Mouse (Mus musculus) bone marrow macrophage, adult 2 months (primary cell): ENCODE results near the gene Erf. TPM values are rescaled to one million over a fixed set of nuclear protein-coding genes. Genes with fewer than 3 reads are reported as not detected.

Experiments
- H3K27ac ChIP-seq: 2 replicates; pipeline ENCODE4 v1.5.1; 2012; ENCODE audit warnings: low read depth, low read length; ENCODE audit not compliant: insufficient read depth
- H3K4me1 ChIP-seq: 2 replicates; pipeline ENCODE4 v1.6.1; 2012; ENCODE audit warnings: low read length; ENCODE audit not compliant: control insufficient read depth, insufficient read depth
- H3K4me3 ChIP-seq: 2 replicates; pipeline ENCODE4 v1.5.1; 2012; ENCODE audit warnings: mild to moderate bottlenecking, low read length, moderate library complexity; ENCODE audit not compliant: insufficient read depth
- CTCF ChIP-seq: IDR thresholded peaks from 2 replicates; pipeline ENCODE4 v1.5.1; 2012; ENCODE audit warnings: low read depth, mild to moderate bottlenecking, low read length, moderate library complexity
- POLR2A ChIP-seq: IDR thresholded peaks from 2 replicates; pipeline ENCODE4 v1.6.1; 2012; ENCODE audit warnings: mild to moderate bottlenecking, low read depth, low read length, borderline replicate concordance
- polyA plus RNA-seq: library from polyadenylated mRNA; stranded (reverse); fragments of >200 nt; gene quantifications from 2 replicates; pipeline ENCODE4 v1.2.4, GENCODE M21; 2012; ENCODE audit not compliant: missing spikeins, insufficient read depth, insufficient read length

Gene Erf
- polyA plus RNA-seq, 1 experiment: 27.8 TPM

DNA sequence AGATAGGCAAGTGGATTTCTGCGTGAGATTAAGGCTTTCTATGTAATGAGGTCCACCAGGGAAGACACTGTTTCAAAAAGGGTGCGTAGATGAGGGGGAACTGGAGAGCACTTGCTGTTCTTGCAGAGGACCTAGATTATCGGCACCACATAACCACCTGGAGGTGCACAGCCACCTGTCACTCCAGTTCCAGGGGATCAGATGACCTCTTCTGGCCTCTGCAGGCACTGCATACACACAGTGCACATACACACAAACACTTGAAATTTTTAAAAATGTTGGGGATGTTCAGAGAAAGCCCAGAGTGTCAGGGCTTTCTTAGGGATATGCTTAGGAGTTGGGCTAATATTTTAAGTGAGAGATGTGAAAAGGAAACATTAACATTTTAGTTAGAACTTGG lies 39.4 kb upstream of the Erf start:
- H3K27ac ChIP-seq: no peak overlapping the region
- no peaks in the 10 kb centered on the region for H3K4me1 ChIP-seq
- H3K4me3 ChIP-seq: no peak overlapping the region
- no peak for TF ChIP-seq POLR2A
- TF ChIP-seq CTCF: no peak

DNA sequence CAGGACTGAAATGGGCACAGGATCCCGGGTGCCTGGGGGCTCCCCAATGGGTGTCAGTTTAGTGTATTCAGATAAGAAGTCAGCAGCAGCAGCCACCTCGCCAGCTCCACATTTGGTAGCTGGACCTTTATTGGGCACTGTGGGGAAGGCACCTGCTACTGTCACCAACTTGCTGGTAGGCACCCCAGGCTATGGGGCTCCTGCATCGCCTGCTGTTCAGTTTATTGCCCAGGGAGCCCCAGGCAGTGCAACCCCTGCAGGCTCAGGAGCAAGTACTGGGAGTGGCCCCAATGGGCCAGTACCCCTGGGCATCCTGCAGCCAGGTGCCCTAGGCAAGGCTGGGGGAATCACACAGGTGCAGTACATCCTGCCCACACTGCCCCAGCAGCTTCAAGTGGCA lies 38.2 kb upstream of the Erf start:
- Histone ChIP-seq H3K4me1 (peaks cover 9% of the 10 kb centered on the region), H3K27ac (no peak overlapping the region), H3K4me3 (no peak overlapping the region)
- TF ChIP-seq CTCF (no peak), POLR2A (no peak)

DNA sequence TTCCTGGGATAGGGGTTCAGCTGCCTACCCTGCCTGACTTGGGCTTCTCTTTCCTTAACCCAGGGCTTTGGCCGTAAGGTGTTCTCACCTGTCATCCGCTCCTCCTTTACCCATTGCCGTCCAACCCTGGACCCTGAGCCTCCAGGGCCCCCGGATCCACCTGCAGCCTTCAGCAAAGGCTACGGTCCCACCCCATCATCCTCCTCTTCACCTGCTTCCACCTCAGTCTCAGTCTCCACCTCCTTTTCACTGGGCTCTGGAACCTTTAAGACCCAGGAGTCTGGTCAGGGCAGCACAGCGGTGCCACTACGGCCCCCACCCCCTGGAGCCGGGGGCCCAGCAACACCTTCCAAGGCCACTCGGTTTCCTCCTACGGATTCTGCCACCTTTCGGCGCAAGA lies 37.5 kb upstream of the Erf start:
- H3K4me1 ChIP-seq: peaks cover 9% of the 10 kb centered on the region
- H3K27ac ChIP-seq: no peak overlapping the region
- no peak overlapping the region for H3K4me3 ChIP-seq
- no peak for TF ChIP-seq POLR2A
- TF ChIP-seq CTCF: no peak

DNA sequence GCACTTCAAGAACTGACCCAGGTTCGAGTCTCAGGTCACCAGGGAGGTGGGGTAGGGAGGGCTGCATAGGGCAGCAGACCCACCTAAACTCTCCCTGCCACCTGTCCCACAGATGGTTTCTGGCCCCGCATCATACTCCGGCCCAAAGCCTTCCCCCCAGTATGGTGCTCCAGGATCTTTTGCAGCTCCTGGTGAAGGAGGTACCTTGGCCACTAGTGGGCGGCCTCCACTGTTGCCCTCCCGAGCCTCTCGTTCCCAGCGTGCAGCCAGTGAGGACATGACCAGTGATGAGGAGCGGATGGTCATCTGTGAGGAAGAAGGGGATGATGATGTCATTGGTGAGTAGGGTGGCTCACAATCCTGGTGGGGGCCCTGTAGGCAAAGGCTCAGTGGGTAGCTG lies 36.4 kb upstream of the Erf start:
- Histone ChIP-seq H3K27ac (no peak overlapping the region), H3K4me1 (peaks cover 9% of the 10 kb centered on the region), H3K4me3 (no peak overlapping the region)
- TF ChIP-seq POLR2A (no peak), CTCF (no peak)

DNA sequence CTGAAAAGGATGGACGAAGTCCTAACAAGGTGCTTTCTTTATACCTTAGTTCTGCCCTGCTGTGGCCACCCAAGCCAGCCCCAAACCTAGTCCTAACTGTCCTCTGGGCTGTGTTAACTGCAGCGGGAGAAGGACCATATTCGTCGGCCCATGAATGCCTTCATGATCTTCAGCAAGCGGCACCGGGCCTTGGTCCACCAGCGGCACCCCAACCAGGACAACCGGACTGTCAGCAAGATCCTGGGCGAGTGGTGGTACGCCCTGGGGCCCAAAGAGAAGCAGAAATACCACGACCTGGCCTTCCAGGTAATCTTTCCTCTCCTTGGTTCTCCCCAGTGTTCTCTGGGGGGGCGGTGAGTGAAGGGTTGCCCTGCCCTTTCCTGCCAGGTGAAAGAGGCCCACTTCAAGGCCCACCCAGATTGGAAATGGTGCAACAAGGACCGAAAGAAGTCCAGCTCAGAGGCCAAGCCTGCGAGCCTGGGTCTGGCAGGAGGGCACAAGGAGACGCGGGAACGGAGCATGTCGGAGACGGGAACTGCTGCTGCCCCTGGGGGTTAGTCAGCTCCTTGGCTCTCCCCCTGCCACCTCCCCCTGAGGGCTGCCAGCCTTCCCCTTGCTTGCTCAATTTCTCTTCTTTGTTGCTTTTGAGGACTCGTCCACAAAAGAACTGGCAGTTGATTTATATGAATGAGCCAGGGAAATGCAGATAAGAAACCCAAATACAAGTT lies 35.1 kb upstream of the Erf start:
- Histone ChIP-seq H3K4me3 (no peak overlapping the region), H3K27ac (no peak overlapping the region), H3K4me1 (peaks cover 18% of the 10 kb centered on the region)
- TF ChIP-seq POLR2A (no peak), CTCF (no peak)

- no peak overlapping the region for H3K4me3 ChIP-seq
These were observed 34.2 kb upstream of the Erf start for GRCm38 (mm10) chr7:25284766-25285165.

GRCm38 (mm10) chr7:25284171-25284570 lies 33.6 kb upstream of the Erf start:
- Histone ChIP-seq H3K4me3 (peak overlapping the region; percentile 85), H3K27ac (peak overlapping the region; percentile 41), H3K4me1 (peaks cover 21% of the 10 kb centered on the region)
- TF ChIP-seq CTCF: no peak
- no peak for TF ChIP-seq POLR2A

More at GRCm38 (mm10) chr7:25284766-25285165, 34.2 kb upstream of the Erf start:
- Histone ChIP-seq H3K4me1 (peaks cover 21% of the 10 kb centered on the region), H3K27ac (no peak overlapping the region)
- TF ChIP-seq CTCF: no peak
- TF ChIP-seq POLR2A: no peak

- Histone ChIP-seq H3K27ac (peak overlapping the region; percentile 74), H3K4me1 (peaks cover 21% of the 10 kb centered on the region), H3K4me3 (peak overlapping the region; percentile 85)
- TF ChIP-seq POLR2A: no peak
These were observed 33.1 kb upstream of the Erf start for GRCm38 (mm10) chr7:25283637-25284036.

DNA sequence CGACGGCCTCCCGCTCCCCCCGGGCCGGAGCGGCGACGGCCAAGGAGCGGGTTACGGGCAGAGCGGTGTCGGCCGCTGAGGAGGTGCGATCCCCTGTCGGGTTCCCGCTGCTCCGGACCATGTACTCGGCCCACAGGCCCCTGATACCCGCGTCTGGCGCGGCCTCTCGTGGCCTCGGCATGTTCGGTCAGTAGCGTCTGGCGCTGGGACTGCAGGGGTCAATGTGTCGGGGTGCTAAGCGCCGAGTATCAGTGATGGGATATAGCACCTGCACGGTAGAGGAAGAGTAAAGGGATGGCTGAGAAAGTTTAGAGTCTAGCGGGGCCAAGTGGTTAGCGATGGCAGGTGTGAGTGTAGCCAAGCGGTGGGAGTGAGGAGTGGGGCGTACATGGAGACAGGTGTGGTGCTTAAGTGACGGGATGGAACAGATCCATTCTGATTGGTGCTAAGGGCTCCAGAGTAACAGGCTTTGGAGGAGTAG lies 32.2 kb upstream of the Erf start:
- Histone ChIP-seq H3K27ac (peak overlapping the region; percentile 74), H3K4me3 (peak overlapping the region; percentile 85), H3K4me1 (peaks cover 23% of the 10 kb centered on the region)
- no peak for TF ChIP-seq POLR2A
- TF ChIP-seq CTCF: no peak

- Histone ChIP-seq H3K4me1 (peaks cover 29% of the 10 kb centered on the region), H3K27ac (peak overlapping the region; percentile 99), H3K4me3 (peak overlapping the region; percentile 75)
- TF ChIP-seq POLR2A (no peak), CTCF (no peak)
These were observed 31.4 kb upstream of the Erf start for GRCm38 (mm10) chr7:25281734-25282601.

DNA sequence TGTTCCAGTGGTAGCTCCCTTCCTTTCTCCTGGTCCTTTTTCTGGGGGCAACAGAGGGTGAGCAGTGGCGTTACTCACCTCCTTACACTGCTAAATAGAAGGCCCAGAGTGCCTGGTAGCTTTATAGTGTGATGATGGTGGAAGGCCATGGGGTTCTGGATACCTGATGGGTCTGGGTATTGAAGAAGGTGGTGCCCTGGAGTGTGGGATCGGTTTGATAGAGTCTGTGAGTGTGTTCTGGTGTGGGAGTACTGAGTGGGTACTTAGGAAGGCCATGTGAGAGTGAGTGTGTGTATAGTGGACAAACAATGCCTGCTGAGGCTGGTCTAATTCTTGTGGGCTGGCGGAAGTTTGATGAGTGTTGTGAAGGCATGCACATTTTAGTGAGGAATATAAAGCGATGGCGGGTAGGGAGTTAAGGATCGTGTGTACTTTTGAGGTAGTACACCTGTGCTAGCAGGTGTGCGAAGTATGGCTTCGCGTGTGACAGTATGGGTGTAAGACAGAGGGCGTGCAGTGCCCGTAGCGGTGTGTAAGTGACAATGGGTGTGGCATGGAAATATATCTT lies 30.7 kb upstream of the Erf start:
- peak overlapping the region; percentile 99 for H3K27ac ChIP-seq
- peak overlapping the region; percentile 75 for H3K4me3 ChIP-seq
- peaks cover 37% of the 10 kb centered on the region for H3K4me1 ChIP-seq
- TF ChIP-seq CTCF (no peak), POLR2A (no peak)
